Mouse (Mus musculus): ENCODE results near the gene Gm10300. TPM values are rescaled to one million over a fixed set of nuclear protein-coding genes. Genes with fewer than 3 reads are reported as not detected.
A peak's percentile ranks its signal among the peaks of the same experiment; 100 is the strongest.

Gm10300 gene
- 0.08 TPM in 1 of 2 replicates, not detected in the other for polyA plus RNA-seq (2016; fragmentation: Nextera tagmentation; extraction: Ambion mirVana)

GRCm38 (mm10) chr4:132074077-132074932, at the start of gene Gm10300:
Gm10300 (plus strand) TSS chr4:132074697.
- under 1% methylated on average over 42 of the region's 42 CpGs for WGBS
- Histone ChIP-seq H3K27ac (no peak within 1 kb of the TSS), H3K4me1 (peaks cover 31% of the 10 kb centered on the region), H3K4me2 (peak within 1 kb of the TSS; percentile 100), H3K36me3 (replicated peaks) (no peaks in the 10 kb centered on the region), H3K9ac (peak within 1 kb of the TSS; percentile 66), H3K27me3 (peaks cover 84% of the 10 kb centered on the region), H3K9me3 (no peaks in the 10 kb centered on the region), H3K4me3 (replicated peaks) (peak within 1 kb of the TSS; percentile 65)
- peak; percentile 49 for ATAC-seq (ENCODE audit: low FRiP score)

- peaks cover 12% of the 10 kb centered on the region for H3K4me1 ChIP-seq
- no peak for ATAC-seq (ENCODE audit: low FRiP score)
- peak overlapping the region; percentile 50; the same call in 1 of the 2 replicates for H3K27ac ChIP-seq
Observed at GRCm38 (mm10) chr4:132025264-132025663, 49.2 kb upstream of the Gm10300 start.

GRCm38 (mm10) chr4:132025738-132026527, 48.6 kb upstream of the Gm10300 start:
- no peaks in the 10 kb centered on the region for H3K9me3 ChIP-seq
- no peak overlapping the region for H3K9ac ChIP-seq
- no peak overlapping the region for H3K4me2 ChIP-seq
- peak overlapping the region; percentile 38; the same call in 1 of the 2 replicates for H3K27ac ChIP-seq
- H3K4me1 ChIP-seq, result peaks cover 16% of the 10 kb centered on the region
- 21% methylated on average over 5 of the region's 5 CpGs for WGBS
- no peaks in the 10 kb centered on the region for H3K36me3 ChIP-seq (replicated peaks)
- no peak overlapping the region for H3K4me3 ChIP-seq (replicated peaks)
- peaks cover 34% of the 10 kb centered on the region for H3K27me3 ChIP-seq
- ATAC-seq (ENCODE audit: low FRiP score), result peak; percentile 78

More at GRCm38 (mm10) chr4:132025264-132025663, 49.2 kb upstream of the Gm10300 start:
- Histone ChIP-seq H3K27me3 (peaks cover 35% of the 10 kb centered on the region), H3K36me3 (replicated peaks) (no peaks in the 10 kb centered on the region), H3K9ac (no peak overlapping the region), H3K4me3 (replicated peaks) (no peak overlapping the region), H3K9me3 (no peaks in the 10 kb centered on the region), H3K4me2 (no peak overlapping the region)
- WGBS, result 50% methylated on average over 2 of the region's 2 CpGs

- 92% methylated on average over 6 of the region's 6 CpGs for WGBS
- Histone ChIP-seq H3K36me3 (replicated peaks) (no peaks in the 10 kb centered on the region), H3K4me2 (no peak overlapping the region), H3K9me3 (no peaks in the 10 kb centered on the region), H3K4me3 (replicated peaks) (no peak overlapping the region), H3K9ac (no peak overlapping the region), H3K27me3 (peaks cover 37% of the 10 kb centered on the region), H3K4me1 (peaks cover 22% of the 10 kb centered on the region), H3K27ac (no peak overlapping the region)
- ATAC-seq (ENCODE audit: low FRiP score), result no peak
Observed at GRCm38 (mm10) chr4:132027167-132027566, 47.3 kb upstream of the Gm10300 start.

- no peak for ATAC-seq (ENCODE audit: low FRiP score)
- no peak overlapping the region for H3K9ac ChIP-seq
- peaks cover 25% of the 10 kb centered on the region for H3K4me1 ChIP-seq
- H3K36me3 ChIP-seq (replicated peaks), result no peaks in the 10 kb centered on the region
- WGBS, result 96% methylated on average over 1 of the region's 1 CpGs
- H3K9me3 ChIP-seq, result no peaks in the 10 kb centered on the region
- H3K27me3 ChIP-seq, result peaks cover 41% of the 10 kb centered on the region
- H3K4me2 ChIP-seq, result no peak overlapping the region
- no peak overlapping the region for H3K4me3 ChIP-seq (replicated peaks)
- no peak overlapping the region for H3K27ac ChIP-seq
Observed at GRCm38 (mm10) chr4:132027806-132028205, 46.7 kb upstream of the Gm10300 start.

GRCm38 (mm10) chr4:132029851-132030741, 44.4 kb upstream of the Gm10300 start:
- H3K36me3 ChIP-seq (replicated peaks), result no peaks in the 10 kb centered on the region
- no peak overlapping the region for H3K27ac ChIP-seq
- H3K4me1 ChIP-seq, result peaks cover 33% of the 10 kb centered on the region
- no peak for ATAC-seq (ENCODE audit: low FRiP score)
- H3K27me3 ChIP-seq, result peaks cover 29% of the 10 kb centered on the region
- WGBS, result 68% methylated on average over 10 of the region's 10 CpGs
- H3K4me2 ChIP-seq, result no peak overlapping the region
- no peak overlapping the region for H3K9ac ChIP-seq
- no peak overlapping the region for H3K4me3 ChIP-seq (replicated peaks)
- no peaks in the 10 kb centered on the region for H3K9me3 ChIP-seq

GRCm38 (mm10) chr4:132033183-132033582, 41.3 kb upstream of the Gm10300 start:
- no peaks in the 10 kb centered on the region for H3K9me3 ChIP-seq
- peak overlapping the region; percentile 66; the same call in 1 of the 2 replicates for H3K27ac ChIP-seq
- H3K4me1 ChIP-seq, result peaks cover 41% of the 10 kb centered on the region

GRCm38 (mm10) chr4:132034242-132034641, 40.3 kb upstream of the Gm10300 start:
- peak; percentile 94 for ATAC-seq (ENCODE audit: low FRiP score)
- Histone ChIP-seq H3K9me3 (no peaks in the 10 kb centered on the region), H3K27me3 (peaks cover 25% of the 10 kb centered on the region), H3K36me3 (replicated peaks) (no peaks in the 10 kb centered on the region), H3K4me2 (peak overlapping the region; percentile 15; the same call in 1 of the 2 replicates), H3K4me1 (peaks cover 49% of the 10 kb centered on the region), H3K27ac (peak overlapping the region; percentile 82), H3K4me3 (replicated peaks) (no peak overlapping the region), H3K9ac (no peak overlapping the region)
- WGBS, result 10% methylated on average over 2 of the region's 2 CpGs

More at GRCm38 (mm10) chr4:132033183-132033582, 41.3 kb upstream of the Gm10300 start:
- Histone ChIP-seq H3K4me2 (no peak overlapping the region), H3K9ac (no peak overlapping the region), H3K27me3 (peaks cover 34% of the 10 kb centered on the region), H3K36me3 (replicated peaks) (no peaks in the 10 kb centered on the region), H3K4me3 (replicated peaks) (no peak overlapping the region)
- no peak for ATAC-seq (ENCODE audit: low FRiP score)
- WGBS, result 73% methylated on average over 1 of the region's 1 CpGs

- no peak for ATAC-seq (ENCODE audit: low FRiP score)
- Histone ChIP-seq H3K4me1 (peaks cover 45% of the 10 kb centered on the region), H3K9ac (no peak overlapping the region), H3K4me3 (replicated peaks) (no peak overlapping the region), H3K9me3 (no peaks in the 10 kb centered on the region), H3K36me3 (replicated peaks) (no peaks in the 10 kb centered on the region), H3K27me3 (peaks cover 10% of the 10 kb centered on the region; the same call in 1 of the 2 replicates), H3K27ac (no peak overlapping the region), H3K4me2 (no peak overlapping the region)
- WGBS, result 88% methylated on average over 5 of the region's 5 CpGs
Observed at GRCm38 (mm10) chr4:132037137-132037536, 37.4 kb upstream of the Gm10300 start.

GRCm38 (mm10) chr4:132037991-132038390, 36.5 kb upstream of the Gm10300 start:
- Histone ChIP-seq H3K4me3 (replicated peaks) (no peak overlapping the region), H3K9me3 (no peaks in the 10 kb centered on the region), H3K36me3 (replicated peaks) (no peaks in the 10 kb centered on the region), H3K4me2 (no peak overlapping the region), H3K27me3 (peaks cover 7% of the 10 kb centered on the region; the same call in 1 of the 2 replicates), H3K4me1 (peaks cover 43% of the 10 kb centered on the region), H3K9ac (no peak overlapping the region), H3K27ac (no peak overlapping the region)
- whole genome bisulfite sequencing, result 44% methylated on average over 7 of the region's 7 CpGs
- no peak for ATAC-seq (ENCODE audit: low FRiP score)

- H3K4me2 ChIP-seq, result no peak overlapping the region
- 86% methylated on average over 2 of the region's 2 CpGs for WGBS
- H3K27me3 ChIP-seq, result peaks cover 7% of the 10 kb centered on the region; the same call in 1 of the 2 replicates
- H3K4me3 ChIP-seq (replicated peaks), result no peak overlapping the region
- H3K9ac ChIP-seq, result no peak overlapping the region
- H3K4me1 ChIP-seq, result peaks cover 38% of the 10 kb centered on the region
- no peak for ATAC-seq (ENCODE audit: low FRiP score)
- H3K9me3 ChIP-seq, result no peaks in the 10 kb centered on the region
- no peak overlapping the region for H3K27ac ChIP-seq
- H3K36me3 ChIP-seq (replicated peaks), result no peaks in the 10 kb centered on the region
Observed at GRCm38 (mm10) chr4:132038809-132039208, 35.7 kb upstream of the Gm10300 start.

Data from forebrain, embryonic 12.5 days (tissue).